Mouse (Mus musculus) layer of hippocampus, adult 6 months (tissue): ENCODE data around the gene Zdhhc22. TPM values are rescaled to one million over a fixed set of nuclear protein-coding genes. Genes with fewer than 3 reads are reported as not detected.

Experiments used
- long read RNA-seq, 2 experiments: library from polyadenylated mRNA; unstranded; transcript quantifications; one replicate each; pipeline ENCODE4 v2.0.0; 2019 to 2020
- microRNA-seq: library from miRNA; unstranded; fragments of <30 nt; microRNA quantifications from one replicate; pipeline ENCODE4 v1.2.0, GENCODE M21; 2020
- polyA plus RNA-seq: library from polyadenylated mRNA; unstranded; fragments of <200 nt; fragmentation: Nextera tagmentation; gene quantifications from 2 replicates; pipeline ENCODE4 v1.2.3, GENCODE M21; 2021

The Zdhhc22 gene
- polyA plus RNA-seq: 12.3 and 18.1 TPM in 2 replicates
- long read RNA-seq, experiment 1, partial matches to known transcripts: 1 of 22 reads
- long read RNA-seq, experiment 1, other reads (novel, unspliced or antisense): 18 of 22 reads
- long read RNA-seq, experiment 2, transcript Zdhhc22-202 (3 exons, 3,462 nt): major isoform, 7 of 9 reads
- long read RNA-seq, experiment 2, partial matches to known transcripts: 0 of 9 reads
- long read RNA-seq, experiment 2, other reads (novel, unspliced or antisense): 2 of 9 reads

DNA sequence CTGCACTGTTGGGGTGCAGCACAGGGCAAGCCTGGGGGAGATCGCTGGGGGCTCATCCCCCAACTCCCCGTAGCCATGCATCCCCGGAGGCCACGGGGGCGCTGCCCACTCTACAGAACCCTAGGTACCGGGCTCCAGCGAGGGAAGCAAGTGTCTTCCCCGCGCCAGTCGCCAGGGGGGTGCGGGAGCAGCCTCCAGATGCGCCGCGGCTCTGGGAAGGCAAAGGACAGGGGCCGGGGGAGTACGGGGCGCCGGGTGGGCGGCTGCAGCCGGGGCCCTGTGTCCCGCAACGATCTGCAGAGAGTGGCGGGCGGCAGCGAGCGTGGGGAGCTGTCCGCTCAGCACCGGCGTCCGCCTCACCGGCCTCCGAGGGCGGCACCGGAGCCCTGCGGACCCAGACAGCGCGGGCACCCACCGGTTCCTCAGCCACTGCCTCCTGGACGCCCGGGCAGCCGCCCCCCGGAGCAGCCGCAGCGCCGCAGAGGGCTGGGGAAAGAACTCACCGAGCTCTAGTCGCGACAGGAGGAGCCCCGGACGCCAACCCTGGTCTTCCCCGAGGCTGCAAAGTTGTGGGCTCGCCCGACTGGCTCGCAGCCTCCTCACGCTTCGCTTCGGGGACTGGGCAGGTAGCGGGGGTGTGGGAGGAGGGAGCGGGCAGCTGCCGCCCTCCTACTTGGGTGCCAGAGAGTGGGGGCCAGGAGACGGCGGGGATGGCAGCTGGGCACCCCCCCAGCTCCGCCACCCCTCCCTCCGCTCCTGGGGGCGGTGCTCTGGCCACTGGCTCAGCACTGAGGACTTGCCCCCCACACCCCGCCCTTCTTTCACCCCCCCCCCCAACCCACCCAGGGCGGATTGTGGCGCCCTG, at the start of gene Zdhhc22:
Gene Zdhhc22, minus strand, starts transcription at position 541 of the 865 bp plus-strand sequence.

DNA sequence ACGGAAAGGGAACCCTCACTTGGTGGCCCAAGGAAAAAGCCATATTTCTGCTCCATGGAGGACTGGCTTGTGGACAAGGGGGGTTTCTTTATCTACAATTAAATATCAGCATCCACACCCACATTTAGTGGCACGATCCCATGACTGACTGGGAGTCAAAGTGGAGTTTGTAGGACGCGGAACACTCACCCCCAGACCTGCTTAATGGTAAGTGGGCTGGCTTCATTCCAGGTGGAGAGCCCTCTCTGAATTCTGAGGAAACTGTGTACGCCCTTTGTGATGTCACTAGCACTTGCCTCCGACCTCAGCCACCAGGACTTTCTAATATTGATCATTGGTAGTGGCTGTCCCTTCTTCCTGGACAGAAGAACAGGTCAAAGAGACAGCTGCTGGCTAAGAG, 30.8 kb upstream of the Zdhhc22 start, which contains the start of gene Tmem63c:
Gene Tmem63c, plus strand, starts transcription at position 301 of the 400 bp plus-strand sequence.

DNA sequence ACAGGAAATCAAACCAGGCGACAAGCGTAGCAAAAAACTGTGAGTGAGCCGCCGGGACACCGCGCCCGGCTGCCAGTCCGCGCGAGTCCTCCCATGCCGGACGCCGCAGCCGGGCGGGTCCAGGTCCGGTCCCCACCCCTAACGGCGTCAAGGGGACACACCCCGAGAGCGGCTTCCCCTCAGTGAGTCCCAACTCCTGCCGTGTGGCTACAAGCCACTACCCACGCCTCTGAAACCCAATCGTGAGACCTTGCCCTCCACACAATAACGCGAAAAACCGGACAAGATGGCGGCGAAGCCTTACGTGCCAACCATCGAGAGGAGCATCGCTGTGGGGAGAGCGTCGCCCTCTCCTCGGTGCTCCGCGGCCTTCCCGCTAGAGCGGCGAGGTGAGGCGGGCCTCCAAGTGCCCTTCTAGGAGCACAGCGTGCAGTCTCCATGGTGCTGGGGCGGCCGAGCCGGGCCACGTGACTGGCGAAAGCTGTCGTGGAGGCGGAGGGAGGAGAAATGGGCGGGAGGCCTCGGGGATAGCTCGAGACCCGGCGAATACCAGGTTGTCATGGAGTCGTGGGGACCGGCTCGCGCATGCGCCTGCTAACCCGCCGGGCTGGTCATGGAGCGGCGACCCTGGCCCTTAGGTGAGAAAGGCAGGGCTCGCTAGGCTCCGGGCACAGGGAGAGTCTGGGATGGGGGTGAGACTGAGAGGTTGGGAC, 43.2 kb downstream of the Zdhhc22 start, which contains the start of gene Cipc:
Gene Cipc, plus strand, starts transcription at position 182 of the 713 bp plus-strand sequence.

Small RNA genes within 50 kb of the gene (microRNA-seq; reads per million reads assigned to microRNA genes)
- not detected for gene Gm25847

Other genes with a start within 250 kb of the Zdhhc22 start
- gene Irf2bpl, start 105.6 kb downstream of the Zdhhc22 start, polyA plus RNA-seq: 17.7 and 19.3 TPM in 2 replicates
- 27.9 and 31.9 TPM in 2 replicates for gene Cipc, start 43.4 kb downstream of the Zdhhc22 start, polyA plus RNA-seq
- 12.6 and 13.4 TPM in 2 replicates for gene Tmem63c, start 30.9 kb upstream of the Zdhhc22 start, polyA plus RNA-seq
- 16.0 and 16.6 TPM in 2 replicates for gene Ngb, start 112.1 kb upstream of the Zdhhc22 start, polyA plus RNA-seq
- 36.9 and 38.4 TPM in 2 replicates for gene Gstz1, start 156.7 kb upstream of the Zdhhc22 start, polyA plus RNA-seq
- 6.5 and 7.1 TPM in 2 replicates for gene Pomt2, start 157.5 kb upstream of the Zdhhc22 start, polyA plus RNA-seq
- 2.0 and 2.9 TPM in 2 replicates for gene Samd15, start 209.3 kb upstream of the Zdhhc22 start, polyA plus RNA-seq
- 5.1 and 5.6 TPM in 2 replicates for gene Tmed8, start 210.0 kb upstream of the Zdhhc22 start, polyA plus RNA-seq
- 0.18 and 0.21 TPM in 2 replicates for gene Noxred1, start 248.3 kb upstream of the Zdhhc22 start, polyA plus RNA-seq